Mouse (Mus musculus) liver, adult 2 months (tissue): ENCODE data around the gene Prkce. TPM values are rescaled to one million over a fixed set of nuclear protein-coding genes. Genes with fewer than 3 reads are reported as not detected.

Source experiments
- DNase-seq: peaks from one replicate; pipeline ENCODE4 v3.0.0-alpha.2; 2011; ENCODE audit warnings: low read depth, low spot score; ENCODE audit errors: extremely low read depth
- H3K27ac ChIP-seq: fragments of 200-500 bp; replicated peaks from 2 replicates; pipeline ENCODE4 v1.5.1; 2012; ENCODE audit warnings: low read depth, mild to moderate bottlenecking, control low read depth, inconsistent platforms, low read length; ENCODE audit not compliant: insufficient read depth
- H3K27me3 ChIP-seq: fragments of 200-500 bp; 2 replicates; pipeline ENCODE4 v1.6.1; 2012; ENCODE audit warnings: mild to moderate bottlenecking, moderate library complexity, low read length, inconsistent platforms; ENCODE audit not compliant: control insufficient read depth, insufficient read depth
- H3K36me3 ChIP-seq: fragments of 200-500 bp; 2 replicates; pipeline ENCODE4 v1.6.1; 2012; ENCODE audit warnings: low read length, inconsistent platforms; ENCODE audit not compliant: control insufficient read depth, insufficient read depth
- H3K4me1 ChIP-seq: fragments of 200-500 bp; 2 replicates; pipeline ENCODE4 v1.6.1; 2011; ENCODE audit warnings: low read length; ENCODE audit not compliant: control insufficient read depth, insufficient read depth
- H3K4me3 ChIP-seq: fragments of 200-500 bp; 2 replicates; pipeline ENCODE4 v1.5.1; 2011; ENCODE audit warnings: low read depth, mild to moderate bottlenecking, control low read depth, low read length, moderate library complexity; ENCODE audit not compliant: insufficient read depth
- H3K79me2 ChIP-seq: fragments of 200-500 bp; 2 replicates; pipeline ENCODE4 v1.6.1; 2012; ENCODE audit warnings: inconsistent platforms, mild to moderate bottlenecking, low read length, moderate library complexity; ENCODE audit not compliant: control insufficient read depth, insufficient read depth
- H3K9ac ChIP-seq: fragments of 200-500 bp; 2 replicates; pipeline ENCODE4 v1.6.1; 2012; ENCODE audit warnings: low read depth, mild to moderate bottlenecking, control low read depth, inconsistent platforms, low read length
- CTCF ChIP-seq: fragments of 200-500 bp; IDR thresholded peaks from 2 replicates; pipeline ENCODE4 v1.5.1; 2011; ENCODE audit warnings: low read depth, low read length, control low read depth
- POLR2A ChIP-seq: fragments of 200-500 bp; IDR thresholded peaks from 2 replicates; pipeline ENCODE4 v1.6.1; 2011; ENCODE audit warnings: low read length, control low read depth; ENCODE audit not compliant: insufficient read depth; ENCODE audit errors: extremely low read depth
- WGBS: fragments of 180-500 bp; shearing (Covaris S2); methylation state at CpG from one replicate; pipeline ENCODE4 v1.1.7; 2018; 5-methylcytosine and 5-hydroxymethylcytosine counted together
- polyA plus RNA-seq: library from polyadenylated mRNA; depleted of rRNA; stranded (reverse); fragments of >200 nt; gene quantifications from 2 replicates; pipeline ENCODE4 v1.2.3, GENCODE M21; 2012
- total RNA-seq: library from RNA; depleted of rRNA; stranded (reverse); fragments of >200 nt; gene quantifications from 2 replicates; pipeline ENCODE4 v1.2.3, GENCODE M21; 2014

The Prkce gene
- total and polyA plus RNA-seq, 2 experiments, result 2.0 to 6.4 TPM

GRCm38 (mm10) chr17:86405644-86406043 lies 238.1 kb downstream of the Prkce start:
- peak; percentile 41 for DNase-seq
- TF ChIP-seq POLR2A (no peak), CTCF (no peak)

GRCm38 (mm10) chr17:86407921-86408613 lies 240.5 kb downstream of the Prkce start:
- no peaks in the 10 kb centered on the region for H3K36me3 ChIP-seq
- no peak overlapping the region for H3K4me3 ChIP-seq
- no peak overlapping the region for H3K27ac ChIP-seq
- no peaks in the 10 kb centered on the region for H3K27me3 ChIP-seq
- 72% methylated on average over 8 of the region's 8 CpGs for WGBS
- DNase-seq, result peak; percentile 53
- H3K9ac ChIP-seq, result no peak overlapping the region
- peaks cover 14% of the 10 kb centered on the region for H3K4me1 ChIP-seq
- no peaks in the 10 kb centered on the region for H3K79me2 ChIP-seq
- TF ChIP-seq POLR2A, result no peak
- TF ChIP-seq CTCF, result no peak

More at GRCm38 (mm10) chr17:86405644-86406043, 238.1 kb downstream of the Prkce start:
- H3K9ac ChIP-seq, result no peak overlapping the region
- peaks cover 10% of the 10 kb centered on the region for H3K4me1 ChIP-seq
- 42% methylated on average over 8 of the region's 8 CpGs for WGBS
- H3K79me2 ChIP-seq, result 0 out of 2 replicates have a peak, but pooled peaks cover 3% of the 10 kb centered on the region
- no peaks in the 10 kb centered on the region for H3K27me3 ChIP-seq
- H3K4me3 ChIP-seq, result no peak overlapping the region
- H3K27ac ChIP-seq, result no peak overlapping the region
- H3K36me3 ChIP-seq, result no peaks in the 10 kb centered on the region

GRCm38 (mm10) chr17:86408614-86409006 lies 241.0 kb downstream of the Prkce start:
- TF ChIP-seq POLR2A, result no peak
- TF ChIP-seq CTCF, result no peak
- Histone ChIP-seq H3K4me3 (no peak overlapping the region), H3K27me3 (no peaks in the 10 kb centered on the region), H3K9ac (no peak overlapping the region), H3K36me3 (no peaks in the 10 kb centered on the region), H3K4me1 (peaks cover 14% of the 10 kb centered on the region), H3K27ac (no peak overlapping the region), H3K79me2 (no peaks in the 10 kb centered on the region)
- WGBS, result 89% methylated on average over 5 of the region's 5 CpGs
- no peak for DNase-seq

GRCm38 (mm10) chr17:86409485-86409884 lies 241.9 kb downstream of the Prkce start:
- TF ChIP-seq POLR2A, result no peak
- no peak for TF ChIP-seq CTCF
- WGBS, result 85% methylated on average over 8 of the region's 8 CpGs

DNA sequence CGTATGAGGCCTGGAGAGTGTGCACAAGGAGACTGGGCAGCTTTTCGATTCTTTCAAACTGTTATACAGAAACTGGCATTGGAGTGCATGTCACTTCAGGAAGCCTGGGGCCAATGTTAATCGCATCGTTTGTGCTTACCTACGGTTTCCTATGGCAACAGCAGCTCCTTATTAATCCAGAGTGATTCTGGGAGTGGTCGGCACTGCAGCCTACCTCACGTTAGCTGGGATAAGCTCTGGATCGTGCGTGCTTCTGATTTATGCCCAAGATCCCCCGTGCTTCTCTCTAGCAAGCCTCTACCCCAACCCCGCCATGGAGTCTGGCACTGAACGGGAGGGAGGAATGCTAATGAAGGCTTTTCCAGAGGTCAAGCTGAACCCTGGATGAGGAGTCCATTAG lies 242.9 kb downstream of the Prkce start:
- Histone ChIP-seq H3K27ac (no peak overlapping the region), H3K79me2 (no peaks in the 10 kb centered on the region), H3K4me1 (peaks cover 15% of the 10 kb centered on the region), H3K4me3 (no peak overlapping the region), H3K36me3 (no peaks in the 10 kb centered on the region), H3K9ac (no peak overlapping the region), H3K27me3 (no peaks in the 10 kb centered on the region)
- 85% methylated on average over 12 of the region's 12 CpGs for WGBS
- no peak for DNase-seq
- TF ChIP-seq POLR2A, result no peak
- no peak for TF ChIP-seq CTCF

More at GRCm38 (mm10) chr17:86409485-86409884, 241.9 kb downstream of the Prkce start:
- no peak for DNase-seq
- Histone ChIP-seq H3K4me3 (no peak overlapping the region), H3K36me3 (no peaks in the 10 kb centered on the region), H3K4me1 (peaks cover 15% of the 10 kb centered on the region), H3K27ac (no peak overlapping the region), H3K79me2 (no peaks in the 10 kb centered on the region), H3K9ac (no peak overlapping the region), H3K27me3 (no peaks in the 10 kb centered on the region)

- H3K9ac ChIP-seq, result no peak overlapping the region
- 65% methylated on average over 6 of the region's 6 CpGs for WGBS
- H3K4me3 ChIP-seq, result no peak overlapping the region
- DNase-seq, result no peak
- peaks cover 12% of the 10 kb centered on the region; the same call in 1 of the 2 replicates for H3K4me1 ChIP-seq
- no peak overlapping the region for H3K27ac ChIP-seq
- TF ChIP-seq POLR2A (no peak), CTCF (no peak)
- no peaks in the 10 kb centered on the region; the same call in 1 of the 2 replicates for H3K79me2 ChIP-seq
- no peaks in the 10 kb centered on the region for H3K27me3 ChIP-seq
- H3K36me3 ChIP-seq, result no peaks in the 10 kb centered on the region
Observed at GRCm38 (mm10) chr17:86412141-86412540, 244.6 kb downstream of the Prkce start.
